Mouse (Mus musculus) heart, embryonic 13.5 days (tissue): ENCODE results near the gene Gm5269. TPM values are rescaled to one million over a fixed set of nuclear protein-coding genes. Genes with fewer than 3 reads are reported as not detected.

Experiments used
- ATAC-seq: fragments of 200-750 bp; cut with Nextera tagmentation; 2 replicates; pipeline ENCODE4 v1.8.0; 2017; ENCODE audit warnings: moderate TSS enrichment; ENCODE audit not compliant: insufficient number of reproducible peaks, low FRiP score, low TSS enrichment; ENCODE audit errors: extremely low read depth
- H3K27ac ChIP-seq: fragments of 300-500 bp; sonication (generic); replicated peaks from 2 replicates; pipeline ENCODE4 v1.5.1; 2015; ENCODE audit warnings: moderate library complexity, mild to moderate bottlenecking, inconsistent platforms
- H3K27me3 ChIP-seq: fragments of 300-500 bp; sonication (generic); replicated peaks from 2 replicates; pipeline ENCODE4 v1.6.1; 2015; ENCODE audit warnings: mild to moderate bottlenecking, inconsistent platforms
- H3K36me3 ChIP-seq: fragments of 300-500 bp; sonication (generic); 2 replicates; pipeline ENCODE4 v1.6.1; 2015; ENCODE audit warnings: mild to moderate bottlenecking, inconsistent platforms
- H3K4me1 ChIP-seq: fragments of 300-500 bp; sonication (generic); 2 replicates; pipeline ENCODE4 v1.6.1; 2015; ENCODE audit warnings: inconsistent platforms
- H3K4me2 ChIP-seq: fragments of 300-500 bp; sonication (generic); 2 replicates; pipeline ENCODE4 v1.6.1; 2015; ENCODE audit warnings: inconsistent platforms, mild to moderate bottlenecking, moderate library complexity
- H3K4me3 ChIP-seq: fragments of 300-500 bp; sonication (generic); 2 replicates; pipeline ENCODE4 v1.5.1; 2015; ENCODE audit warnings: moderate library complexity, mild to moderate bottlenecking, inconsistent platforms
- H3K9ac ChIP-seq: fragments of 300-500 bp; sonication (generic); 2 replicates; pipeline ENCODE4 v1.6.1; 2015; ENCODE audit warnings: inconsistent platforms, mild to moderate bottlenecking, moderate library complexity
- H3K9me3 ChIP-seq: fragments of 300-500 bp; sonication (generic); 2 replicates; pipeline ENCODE4 v1.6.1; 2016; ENCODE audit warnings: inconsistent platforms
- WGBS: fragments of 180-500 bp; shearing (Covaris S2); methylation state at CpG from one replicate; pipeline ENCODE4 v1.1.7; 2015; ENCODE audit warnings: mixed read lengths; 5-methylcytosine and 5-hydroxymethylcytosine counted together
- polyA plus RNA-seq: library from polyadenylated mRNA; unstranded; fragments of >200 nt; fragmentation: Nextera tagmentation; extraction: Ambion mirVana; gene quantifications from 2 replicates; pipeline ENCODE4 v1.2.1, GENCODE M21; 2015

Gene Gm5269
- polyA plus RNA-seq, result not detected in 2 replicates

- H3K9me3 ChIP-seq, result no peaks in the 10 kb centered on the region
- no peak within 1 kb of the TSS for H3K9ac ChIP-seq
- H3K4me2 ChIP-seq, result no peak within 1 kb of the TSS
- no peaks in the 10 kb centered on the region for H3K4me1 ChIP-seq
- H3K36me3 ChIP-seq, result no peaks in the 10 kb centered on the region
- no peaks in the 10 kb centered on the region for H3K27me3 ChIP-seq
- no peak for ATAC-seq
- H3K27ac ChIP-seq, result no peak within 1 kb of the TSS
- no peak within 1 kb of the TSS for H3K4me3 ChIP-seq
Observed at GRCm38 (mm10) chr1:45890173-45890572, at the start of gene Gm5269. Gm5269 (minus strand) TSS chr1:45890273.

- Histone ChIP-seq H3K4me3 (no peak overlapping the region), H3K27ac (no peak overlapping the region), H3K27me3 (peaks cover 11% of the 10 kb centered on the region), H3K4me1 (peaks cover 4% of the 10 kb centered on the region), H3K4me2 (no peak overlapping the region), H3K9me3 (no peaks in the 10 kb centered on the region), H3K36me3 (no peaks in the 10 kb centered on the region), H3K9ac (no peak overlapping the region)
- ATAC-seq, result no peak
Observed at GRCm38 (mm10) chr1:45931127-45931526, 41.1 kb upstream of the Gm5269 start.

GRCm38 (mm10) chr1:45926911-45927310, 36.8 kb upstream of the Gm5269 start:
- no peak for ATAC-seq
- Histone ChIP-seq H3K27ac (0 out of 2 replicates have a peak overlapping the region, but pooled peaks have one; percentile 8), H3K4me3 (peak overlapping the region; percentile 67), H3K9ac (no peak overlapping the region; the same call in 1 of the 2 replicates), H3K4me1 (peaks cover 11% of the 10 kb centered on the region), H3K4me2 (peak overlapping the region; percentile 73), H3K27me3 (peaks cover 12% of the 10 kb centered on the region), H3K9me3 (no peaks in the 10 kb centered on the region), H3K36me3 (no peaks in the 10 kb centered on the region)
- WGBS, result 48% methylated on average over 3 of the region's 3 CpGs

GRCm38 (mm10) chr1:45926393-45926763, 36.3 kb upstream of the Gm5269 start, which contains the start of gene Slc40a1:
Slc40a1 (minus strand) TSS chr1:45926523.
- Histone ChIP-seq H3K27ac (peak within 1 kb of the TSS; percentile 64), H3K27me3 (peaks cover 12% of the 10 kb centered on the region), H3K9ac (peak within 1 kb of the TSS; percentile 82), H3K9me3 (no peaks in the 10 kb centered on the region), H3K4me2 (peak within 1 kb of the TSS; percentile 73), H3K36me3 (no peaks in the 10 kb centered on the region), H3K4me3 (peak within 1 kb of the TSS; percentile 67), H3K4me1 (peaks cover 11% of the 10 kb centered on the region)
- 25% methylated on average over 9 of the region's 9 CpGs for WGBS
- no peak for ATAC-seq

DNA sequence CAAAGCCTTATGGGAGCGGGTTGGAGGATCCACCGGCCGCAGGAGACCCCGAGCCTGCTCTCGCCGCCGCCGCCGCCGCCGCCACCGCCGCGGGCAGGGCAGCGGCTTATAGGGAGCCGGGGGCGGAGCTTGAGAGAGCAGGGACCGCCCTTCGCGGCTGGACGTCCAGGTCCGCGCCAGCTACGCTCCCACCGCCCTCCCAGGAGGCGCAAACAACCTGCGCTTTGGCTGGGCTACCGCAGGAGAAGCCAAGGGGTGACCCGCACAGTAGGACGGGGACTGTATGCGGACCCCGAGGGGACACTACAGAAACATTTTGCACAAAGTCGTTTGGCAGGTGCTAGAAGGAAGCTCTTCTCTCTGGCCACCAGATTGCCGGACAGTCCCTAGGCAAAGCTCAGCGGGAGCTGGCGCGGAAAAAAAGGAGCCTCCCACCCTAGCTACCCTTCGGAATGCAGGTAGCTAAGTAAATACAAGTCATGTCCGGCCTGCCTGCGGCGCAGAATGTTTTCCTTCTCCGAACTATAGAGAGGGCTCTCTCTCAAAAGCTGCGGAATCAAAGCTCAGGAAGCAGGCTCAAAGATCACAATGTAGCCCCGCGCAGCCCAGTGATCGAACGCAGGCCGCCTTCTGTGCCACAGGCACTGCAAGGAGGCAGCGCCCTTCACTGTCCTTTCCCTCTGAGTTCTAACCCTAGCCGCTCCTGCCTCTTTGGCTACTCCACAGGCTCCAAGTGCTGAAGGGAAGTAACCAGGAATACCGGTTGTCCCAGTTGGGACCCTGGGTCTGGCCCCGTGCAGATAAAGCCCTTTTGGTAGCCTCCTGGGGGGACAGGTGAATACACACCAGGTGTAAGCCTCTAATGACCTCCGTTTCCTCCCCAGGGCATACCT, 35.7 kb upstream of the Gm5269 start:
- under 1% methylated on average over 53 of the region's 53 CpGs for WGBS
- Histone ChIP-seq H3K4me1 (peaks cover 11% of the 10 kb centered on the region), H3K4me3 (peak overlapping the region; percentile 67), H3K9ac (peak overlapping the region; percentile 82), H3K27me3 (peaks cover 12% of the 10 kb centered on the region), H3K4me2 (peak overlapping the region; percentile 73), H3K36me3 (no peaks in the 10 kb centered on the region), H3K9me3 (no peaks in the 10 kb centered on the region), H3K27ac (peak overlapping the region; percentile 64)
- peak; percentile 95 for ATAC-seq

- 0 out of 2 replicates have a peak overlapping the region, but pooled peaks have one; percentile 25 for H3K27ac ChIP-seq
Observed at GRCm38 (mm10) chr1:45925131-45925499, 35.0 kb upstream of the Gm5269 start.

DNA sequence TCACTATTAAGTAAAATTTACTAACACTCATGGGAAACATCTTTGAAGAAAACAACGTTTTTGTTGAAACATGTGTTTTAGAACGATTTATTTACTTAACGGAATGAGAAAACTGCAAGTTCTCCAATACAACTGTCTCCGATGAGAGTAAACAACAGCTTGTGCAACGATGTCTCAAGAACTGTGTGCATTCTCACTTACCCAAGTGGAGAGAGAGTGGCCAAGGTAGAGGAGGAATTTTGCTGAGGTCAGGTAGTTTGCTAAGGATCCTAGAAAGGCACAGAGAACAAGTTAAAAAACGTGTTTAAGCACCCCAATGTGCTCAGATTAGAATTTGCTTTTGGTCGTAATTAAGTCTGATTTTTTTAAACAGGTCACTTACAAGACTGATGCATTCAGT, 34.4 kb upstream of the Gm5269 start:
- H3K9me3 ChIP-seq, result no peaks in the 10 kb centered on the region
- H3K27me3 ChIP-seq, result peaks cover 12% of the 10 kb centered on the region
- H3K27ac ChIP-seq, result no peak overlapping the region
- no peaks in the 10 kb centered on the region for H3K36me3 ChIP-seq
- ATAC-seq, result no peak
- H3K9ac ChIP-seq, result no peak overlapping the region
- H3K4me3 ChIP-seq, result peak overlapping the region; percentile 67
- 62% methylated on average over 7 of the region's 7 CpGs for WGBS
- H3K4me1 ChIP-seq, result peaks cover 11% of the 10 kb centered on the region
- H3K4me2 ChIP-seq, result peak overlapping the region; percentile 73

More at GRCm38 (mm10) chr1:45925131-45925499, 35.0 kb upstream of the Gm5269 start:
- Histone ChIP-seq H3K4me3 (peak overlapping the region; percentile 67), H3K9ac (peak overlapping the region; percentile 82), H3K36me3 (no peaks in the 10 kb centered on the region), H3K4me2 (peak overlapping the region; percentile 73), H3K27me3 (peaks cover 12% of the 10 kb centered on the region), H3K9me3 (no peaks in the 10 kb centered on the region), H3K4me1 (peaks cover 11% of the 10 kb centered on the region)
- ATAC-seq, result 0 out of 2 replicates have a peak, but pooled peaks have one; percentile 22
- WGBS, result 8% methylated on average over 7 of the region's 7 CpGs

DNA sequence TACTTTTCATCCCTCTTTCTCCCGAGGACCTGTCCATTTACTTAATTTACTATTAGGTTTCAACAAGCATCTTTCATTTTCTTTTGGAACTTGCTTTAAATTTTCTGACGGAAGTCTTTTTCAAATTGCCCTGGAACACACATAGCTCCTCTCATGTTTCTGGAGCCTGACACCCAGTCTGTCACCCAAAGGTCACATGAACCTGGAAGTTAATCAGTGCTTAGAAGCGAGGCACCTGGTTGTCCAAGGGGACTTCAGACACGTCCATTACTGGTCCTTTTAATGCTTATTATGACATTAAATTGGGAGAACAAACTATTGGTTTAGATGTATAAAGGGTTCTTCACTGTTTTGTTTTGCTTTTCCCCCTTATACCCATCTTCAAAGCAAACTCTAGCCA, 33.2 kb upstream of the Gm5269 start:
- no peaks in the 10 kb centered on the region for H3K9me3 ChIP-seq
- H3K27ac ChIP-seq, result no peak overlapping the region
- 77% methylated on average over 4 of the region's 4 CpGs for WGBS
- H3K4me2 ChIP-seq, result peak overlapping the region; percentile 9; the same call in 1 of the 2 replicates
- H3K4me1 ChIP-seq, result peaks cover 11% of the 10 kb centered on the region
- ATAC-seq, result no peak
- H3K9ac ChIP-seq, result no peak overlapping the region
- peaks cover 12% of the 10 kb centered on the region for H3K27me3 ChIP-seq
- H3K4me3 ChIP-seq, result no peak overlapping the region
- peaks cover 4% of the 10 kb centered on the region; the same call in 1 of the 2 replicates for H3K36me3 ChIP-seq

DNA sequence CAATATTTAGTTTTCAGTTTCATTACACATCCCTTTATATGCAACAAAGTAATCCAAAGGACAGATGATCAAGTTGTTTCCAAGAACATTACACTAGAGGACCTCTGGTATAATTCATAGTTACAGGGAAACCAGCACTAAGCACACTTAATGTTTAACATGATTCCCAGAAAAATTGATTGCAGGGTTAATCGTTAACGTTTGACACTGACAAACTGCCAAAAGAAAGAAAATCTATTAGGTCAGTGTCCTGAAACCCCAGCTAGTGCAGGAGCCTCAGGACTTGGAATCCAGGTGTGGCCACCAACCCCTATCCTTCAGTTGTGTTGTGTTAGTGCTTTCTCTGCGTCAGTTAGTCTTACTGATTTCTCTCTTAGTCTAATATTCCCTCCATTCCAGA, 30.6 kb upstream of the Gm5269 start:
- peaks cover 4% of the 10 kb centered on the region; the same call in 1 of the 2 replicates for H3K36me3 ChIP-seq
- WGBS, result 90% methylated on average over 3 of the region's 3 CpGs
- ATAC-seq, result no peak
- H3K27me3 ChIP-seq, result no peaks in the 10 kb centered on the region
- H3K4me3 ChIP-seq, result no peak overlapping the region
- peaks cover 13% of the 10 kb centered on the region for H3K4me1 ChIP-seq
- H3K4me2 ChIP-seq, result no peak overlapping the region
- no peak overlapping the region for H3K27ac ChIP-seq
- H3K9ac ChIP-seq, result no peak overlapping the region
- no peaks in the 10 kb centered on the region for H3K9me3 ChIP-seq

DNA sequence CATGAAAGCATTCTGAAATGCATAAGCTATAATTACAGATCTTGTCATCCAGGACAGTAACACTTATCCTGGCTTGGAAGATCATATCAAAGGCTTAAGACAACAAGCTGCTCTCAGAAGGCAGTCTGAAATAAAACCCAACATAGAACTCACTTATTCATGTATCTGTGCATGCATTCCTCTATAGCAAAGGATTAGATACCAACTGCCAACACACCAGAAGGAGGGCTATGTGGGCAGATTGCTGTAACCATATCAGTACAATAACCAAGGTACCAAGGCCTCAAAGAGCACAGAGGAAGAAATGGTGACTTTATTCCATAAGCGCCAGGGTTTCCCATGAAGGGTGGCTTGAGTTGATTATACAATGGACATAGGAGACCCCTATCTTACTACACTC, 29.7 kb upstream of the Gm5269 start:
- 86% methylated on average over 1 of the region's 1 CpGs for WGBS
- Histone ChIP-seq H3K27me3 (no peaks in the 10 kb centered on the region), H3K4me2 (no peak overlapping the region)

DNA sequence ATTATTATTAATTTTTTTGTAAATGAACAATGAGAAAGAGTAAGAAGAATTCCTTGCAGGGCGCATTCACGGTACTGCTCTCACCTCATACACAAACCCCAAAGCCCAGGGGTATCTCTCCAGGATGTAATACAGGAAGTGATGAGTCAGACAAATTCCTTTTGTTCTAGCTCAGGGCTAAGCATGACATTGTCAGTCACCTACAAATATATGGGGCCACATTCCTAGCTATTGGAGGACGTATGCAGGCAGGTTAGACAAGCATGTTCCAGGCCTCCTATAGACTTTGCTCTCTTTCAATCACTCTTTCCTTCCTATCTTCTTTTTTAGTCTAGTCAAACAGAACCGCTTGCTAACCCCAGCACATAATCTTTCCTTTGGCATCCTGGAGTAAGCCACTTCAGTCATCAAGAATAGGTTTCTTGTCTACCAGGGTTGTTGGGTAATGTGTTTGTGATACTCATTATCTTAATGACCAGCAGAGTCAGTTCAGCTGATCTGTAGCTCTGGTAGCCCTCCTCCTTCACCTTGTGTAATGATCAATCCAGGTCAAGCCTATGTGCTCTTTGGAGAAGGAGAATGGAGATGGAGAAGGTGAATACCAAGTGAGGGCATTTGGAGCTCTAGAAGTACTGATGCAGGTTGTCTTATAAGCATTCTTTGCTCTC, 27.2 kb upstream of the Gm5269 start:
- 68% methylated on average over 4 of the region's 4 CpGs for WGBS
- no peak for ATAC-seq
- no peak overlapping the region for H3K4me2 ChIP-seq

More for the DNA sequence above, 29.7 kb upstream of the Gm5269 start:
- no peak overlapping the region for H3K4me3 ChIP-seq
- peaks cover 5% of the 10 kb centered on the region; the same call in 1 of the 2 replicates for H3K36me3 ChIP-seq
- ATAC-seq, result no peak
- peaks cover 13% of the 10 kb centered on the region for H3K4me1 ChIP-seq
- H3K9me3 ChIP-seq, result no peaks in the 10 kb centered on the region
- H3K27ac ChIP-seq, result no peak overlapping the region
- no peak overlapping the region for H3K9ac ChIP-seq

More for the DNA sequence above, 27.2 kb upstream of the Gm5269 start:
- Histone ChIP-seq H3K27me3 (no peaks in the 10 kb centered on the region), H3K4me1 (peaks cover 9% of the 10 kb centered on the region), H3K9ac (no peak overlapping the region), H3K4me3 (no peak overlapping the region), H3K36me3 (peaks cover 9% of the 10 kb centered on the region; the same call in 1 of the 2 replicates), H3K9me3 (no peaks in the 10 kb centered on the region), H3K27ac (no peak overlapping the region)
